Mouse (Mus musculus) erythroblast, embryonic 14.5 days (primary cell): ENCODE data around the gene C130026I21Rik. TPM values are rescaled to one million over a fixed set of nuclear protein-coding genes. Genes with fewer than 3 reads are reported as not detected.
"Not testable (repeated sequence)": the region's sequence is repeated elsewhere in the genome, so short reads cannot be mapped to it uniquely, and the experiment has no call there.

ENCODE experiments used
- H3K27me3 ChIP-seq: 2 replicates; pipeline ENCODE4 v1.6.1; 2012; ENCODE audit warnings: inconsistent platforms; ENCODE audit not compliant: control insufficient read depth
- H3K36me3 ChIP-seq: 2 replicates; pipeline ENCODE4 v1.6.1; 2012; ENCODE audit warnings: mild to moderate bottlenecking, inconsistent platforms; ENCODE audit not compliant: control insufficient read depth
- H3K4me1 ChIP-seq: 2 replicates; pipeline ENCODE4 v1.6.1; 2012; ENCODE audit warnings: inconsistent platforms; ENCODE audit not compliant: control insufficient read depth
- H3K4me3 ChIP-seq: replicated peaks from 2 replicates; pipeline ENCODE3; 2012; ENCODE audit warnings: moderate library complexity, mild to moderate bottlenecking, inconsistent platforms
- H3K9me3 ChIP-seq: 2 replicates; pipeline ENCODE4 v1.6.1; 2012; ENCODE audit warnings: low read length, inconsistent platforms, mixed read lengths; ENCODE audit not compliant: control insufficient read depth
- polyA plus RNA-seq: library from polyadenylated mRNA; stranded (reverse); fragments of >175 nt; gene quantifications from 2 replicates; pipeline ENCODE4 v1.2.3, GENCODE M21; 2012

Gene C130026I21Rik
- polyA plus RNA-seq, 1 experiment, result 0.09 TPM

DNA sequence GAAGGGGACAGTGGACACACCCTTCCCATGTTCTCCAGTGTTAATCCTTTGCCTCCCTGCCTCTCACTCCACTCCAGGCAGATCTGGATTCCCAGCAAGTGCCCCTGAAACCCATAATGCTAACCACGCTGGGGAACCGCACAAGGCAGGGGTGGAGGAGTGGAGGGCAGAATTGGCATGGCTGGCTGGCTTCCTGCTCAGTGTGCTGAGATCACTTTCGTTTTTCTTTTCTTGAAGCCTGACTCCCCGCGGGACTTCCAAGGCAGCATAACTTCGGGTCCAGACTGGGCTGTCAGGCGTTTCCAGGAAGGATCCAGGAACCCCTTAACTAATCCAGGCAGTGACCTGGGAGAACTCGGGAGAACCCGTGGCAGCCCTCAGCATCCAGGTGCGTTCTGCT lies 158.8 kb downstream of the C130026I21Rik start:
- H3K4me3 ChIP-seq, H3K36me3 ChIP-seq, H3K9me3 ChIP-seq, H3K4me1 ChIP-seq, H3K27me3 ChIP-seq: not testable (repeated sequence)

DNA sequence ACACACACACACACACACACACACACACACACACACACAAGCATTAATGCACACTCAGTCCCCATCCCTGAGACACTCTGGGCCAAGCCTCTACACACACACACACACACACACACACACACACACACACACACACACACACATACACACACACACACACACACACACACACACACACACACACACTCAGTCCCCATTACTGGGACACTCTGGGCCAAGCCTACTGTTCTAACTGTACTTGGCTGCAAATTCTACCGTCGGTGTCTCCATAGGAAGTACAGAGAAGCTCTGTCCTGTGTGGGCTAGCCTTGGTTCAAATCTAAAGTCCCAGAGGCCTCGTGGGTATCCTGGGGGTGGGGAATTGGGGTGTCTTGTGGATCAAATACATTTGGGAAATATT lies 159.5 kb downstream of the C130026I21Rik start:
- not testable (repeated sequence) for H3K9me3 ChIP-seq, H3K4me3 ChIP-seq, H3K27me3 ChIP-seq, H3K36me3 ChIP-seq, H3K4me1 ChIP-seq

DNA sequence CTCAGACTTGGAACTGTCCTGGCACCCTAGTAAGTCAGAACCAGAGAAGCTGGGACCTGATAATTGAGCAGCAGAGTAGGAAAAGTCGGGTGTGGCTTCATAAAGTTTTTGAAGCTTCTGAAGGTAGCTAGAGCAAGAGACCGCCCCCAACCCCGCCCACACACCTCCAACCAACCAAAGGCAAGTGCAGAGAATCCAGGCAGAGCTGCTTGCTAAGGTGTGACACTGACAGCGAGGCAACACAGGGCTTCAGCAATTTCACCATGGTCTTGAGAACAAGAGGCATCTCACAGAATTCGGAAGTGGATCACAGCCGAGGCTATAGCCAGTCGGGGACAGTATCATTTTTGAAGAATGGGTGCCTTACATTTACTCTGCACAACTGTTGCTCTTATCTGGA lies 160.6 kb downstream of the C130026I21Rik start, which contains the start of gene A530032D15Rik:
Gene A530032D15Rik (minus strand): TSS at position 101 of the 400 bp plus-strand sequence.
- H3K4me3 ChIP-seq, H3K9me3 ChIP-seq, H3K27me3 ChIP-seq, H3K4me1 ChIP-seq, H3K36me3 ChIP-seq: not testable (repeated sequence)

DNA sequence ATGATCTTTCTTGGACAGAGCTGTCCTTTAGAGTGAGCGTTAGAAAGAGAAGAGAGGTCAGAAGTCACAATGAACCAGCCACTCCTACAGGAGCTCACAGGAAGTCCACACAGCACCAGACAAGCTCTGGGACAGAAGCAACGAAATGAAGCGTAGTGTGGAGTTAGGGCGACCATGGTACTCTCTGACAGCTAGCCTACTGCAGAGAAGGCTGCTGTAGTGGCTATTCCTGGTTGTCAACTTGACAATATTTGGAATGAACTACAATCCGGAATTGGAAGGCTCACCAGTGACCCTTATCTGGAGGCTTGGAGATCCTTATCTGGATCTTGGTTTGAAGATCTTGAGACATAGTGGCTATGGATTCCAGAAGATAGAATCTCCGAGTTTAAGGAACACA lies 164.4 kb downstream of the C130026I21Rik start:
- H3K27me3 ChIP-seq, H3K9me3 ChIP-seq, H3K4me3 ChIP-seq, H3K36me3 ChIP-seq, H3K4me1 ChIP-seq: not testable (repeated sequence)

DNA sequence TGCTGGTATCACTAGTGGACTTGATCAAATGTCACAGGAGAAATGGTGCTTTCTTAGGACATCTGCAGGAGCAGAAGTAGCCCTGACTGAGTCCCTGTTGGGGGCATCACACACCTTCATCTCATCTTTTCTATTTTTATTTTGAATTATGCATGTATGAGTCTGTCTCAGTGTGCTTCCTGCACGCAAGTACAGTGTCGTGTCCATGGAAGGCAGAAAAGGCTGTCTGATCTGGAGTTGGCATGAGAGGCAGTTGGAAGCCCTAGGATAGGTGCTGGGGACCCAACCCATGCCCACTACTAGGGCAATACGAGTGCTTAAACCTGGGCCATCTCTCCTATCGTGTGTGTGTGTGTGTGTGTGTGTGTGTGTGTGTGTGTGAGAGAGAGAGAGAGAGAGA lies 165.0 kb downstream of the C130026I21Rik start:
- H3K27me3 ChIP-seq, H3K9me3 ChIP-seq: not testable (repeated sequence)

DNA sequence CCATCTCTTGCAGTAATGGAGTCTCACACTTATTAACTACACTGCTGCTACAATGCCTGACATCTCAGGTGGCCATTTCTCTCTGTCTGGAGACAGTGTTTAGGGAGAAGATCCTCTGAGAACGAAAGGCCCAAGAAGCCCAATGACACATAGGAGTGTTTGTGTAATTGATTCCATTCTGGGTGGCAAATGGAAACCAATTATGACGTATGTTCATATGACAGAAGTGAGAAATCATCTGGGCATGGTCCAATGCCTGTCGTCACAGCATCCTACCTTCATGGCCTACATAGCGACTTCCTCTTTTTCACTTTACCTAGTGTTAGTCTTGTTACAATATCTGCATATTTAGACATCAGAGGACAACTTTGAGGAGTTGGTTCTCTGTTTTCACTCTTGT lies 168.6 kb downstream of the C130026I21Rik start:
- H3K27me3 ChIP-seq, H3K9me3 ChIP-seq, H3K36me3 ChIP-seq, H3K4me3 ChIP-seq, H3K4me1 ChIP-seq: not testable (repeated sequence)

More for the DNA sequence above, 165.0 kb downstream of the C130026I21Rik start:
- not testable (repeated sequence) for H3K36me3 ChIP-seq, H3K4me3 ChIP-seq, H3K4me1 ChIP-seq

DNA sequence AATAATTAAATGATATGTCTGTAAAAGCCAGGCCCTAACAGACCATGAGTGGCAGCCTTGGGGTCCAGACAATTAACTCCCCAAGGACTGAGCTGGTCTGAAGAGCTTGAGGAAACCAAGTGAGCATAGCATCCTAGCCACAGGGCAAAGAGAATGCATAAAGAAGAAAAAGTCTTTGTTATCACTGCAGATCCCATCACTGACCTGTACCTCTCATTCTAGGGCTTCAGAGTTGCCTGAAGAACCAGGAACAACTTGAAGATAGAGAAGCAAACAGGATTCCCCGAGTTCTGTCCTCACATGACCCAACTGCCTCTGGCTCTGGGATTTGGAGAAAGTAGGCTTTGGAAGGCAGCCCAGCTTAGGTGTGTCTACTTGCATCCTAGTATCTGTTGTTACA lies 170.5 kb downstream of the C130026I21Rik start, which contains the start of gene Gm10553:
Gene Gm10553 (plus strand): TSS at position 301 of the 400 bp plus-strand sequence.
- not testable (repeated sequence) for H3K4me3 ChIP-seq, H3K36me3 ChIP-seq, H3K27me3 ChIP-seq, H3K9me3 ChIP-seq, H3K4me1 ChIP-seq

DNA sequence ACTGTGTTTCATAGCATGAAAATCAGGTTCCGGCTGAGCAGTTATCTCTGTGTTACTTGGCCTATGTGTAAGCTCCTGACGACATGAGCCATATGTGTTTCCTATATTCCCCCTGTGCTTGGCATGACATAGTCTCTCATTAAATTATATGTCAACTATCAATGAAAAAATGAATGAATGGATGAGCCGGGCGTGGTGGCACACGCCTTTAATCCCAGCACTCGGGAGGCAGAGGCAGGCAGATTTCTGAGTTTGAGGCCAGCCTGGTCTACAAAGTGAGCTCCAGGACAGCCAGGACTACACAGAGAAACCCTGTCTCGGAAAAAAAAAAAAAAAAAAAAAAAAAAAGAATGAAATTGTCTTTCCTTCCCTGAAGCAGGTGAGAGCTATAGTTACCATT lies 171.3 kb downstream of the C130026I21Rik start:
- H3K9me3 ChIP-seq, H3K27me3 ChIP-seq, H3K4me3 ChIP-seq, H3K36me3 ChIP-seq, H3K4me1 ChIP-seq: not testable (repeated sequence)

DNA sequence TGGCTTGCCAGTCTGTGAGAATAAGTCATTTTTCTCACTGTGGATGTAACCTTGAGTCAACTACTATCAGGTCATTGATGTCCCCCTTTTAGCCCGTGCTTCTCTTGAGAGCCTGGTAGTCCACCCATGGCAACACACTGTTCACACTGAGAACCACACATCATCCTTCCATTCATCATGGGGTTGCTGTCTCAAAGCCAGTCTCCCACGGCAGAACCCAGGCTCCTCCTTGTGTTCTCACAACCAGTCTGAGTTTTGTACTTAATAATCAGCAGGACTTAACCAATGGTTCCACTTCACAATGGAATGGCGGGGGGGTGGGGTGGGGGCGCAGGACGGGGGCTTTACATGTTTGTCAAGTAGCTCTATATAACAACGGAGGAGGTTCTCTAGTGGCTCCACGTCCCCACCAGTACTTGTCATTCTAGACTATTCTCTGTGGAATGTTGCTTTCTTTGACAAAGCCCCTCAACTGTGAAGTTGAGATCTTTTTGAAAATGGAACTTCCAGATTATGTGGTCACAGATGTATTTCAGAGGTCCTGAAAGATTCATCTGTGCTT lies 177.3 kb downstream of the C130026I21Rik start:
- H3K4me1 ChIP-seq, H3K36me3 ChIP-seq, H3K4me3 ChIP-seq, H3K9me3 ChIP-seq, H3K27me3 ChIP-seq: not testable (repeated sequence)

DNA sequence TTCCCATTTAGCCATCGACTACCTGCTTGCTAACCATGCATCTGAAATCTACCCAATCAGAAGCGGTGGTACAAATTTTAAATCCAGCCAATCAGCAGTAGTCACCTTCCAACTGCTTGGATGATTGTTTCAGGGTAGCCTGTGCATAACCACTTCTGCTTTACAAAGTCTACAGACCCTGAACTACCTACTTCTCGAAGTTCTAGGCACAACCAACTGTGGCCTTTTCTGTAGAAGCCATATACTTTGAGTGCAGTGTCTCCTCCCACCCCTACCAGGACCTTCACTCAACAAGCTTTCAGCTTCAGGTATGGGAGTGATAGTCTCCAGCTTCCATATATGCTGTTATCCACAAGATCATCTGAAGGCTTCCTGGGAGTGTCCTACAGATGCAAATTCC lies 178.2 kb downstream of the C130026I21Rik start:
- not testable (repeated sequence) for H3K4me3 ChIP-seq, H3K4me1 ChIP-seq, H3K9me3 ChIP-seq, H3K36me3 ChIP-seq, H3K27me3 ChIP-seq

DNA sequence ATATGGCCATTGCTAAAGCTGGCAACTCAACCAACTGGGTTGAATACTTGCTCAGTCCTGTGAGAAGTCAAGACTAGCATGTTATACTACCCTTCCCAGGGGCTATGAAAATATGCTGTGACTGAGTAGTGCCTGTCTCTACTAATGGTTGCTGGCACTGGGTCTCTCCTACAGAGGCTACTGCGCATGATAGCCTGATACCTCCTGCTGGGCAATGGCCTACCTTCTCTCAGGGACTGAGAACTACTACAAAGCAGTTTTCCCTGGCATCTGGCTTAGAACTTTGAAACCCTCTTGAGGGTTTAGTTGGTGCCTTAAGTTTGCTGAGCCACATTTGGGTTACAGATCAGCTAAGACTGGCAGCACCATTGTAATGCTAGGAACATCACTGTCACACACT lies 184.2 kb downstream of the C130026I21Rik start:
- not testable (repeated sequence) for H3K27me3 ChIP-seq, H3K4me3 ChIP-seq, H3K36me3 ChIP-seq, H3K4me1 ChIP-seq, H3K9me3 ChIP-seq

DNA sequence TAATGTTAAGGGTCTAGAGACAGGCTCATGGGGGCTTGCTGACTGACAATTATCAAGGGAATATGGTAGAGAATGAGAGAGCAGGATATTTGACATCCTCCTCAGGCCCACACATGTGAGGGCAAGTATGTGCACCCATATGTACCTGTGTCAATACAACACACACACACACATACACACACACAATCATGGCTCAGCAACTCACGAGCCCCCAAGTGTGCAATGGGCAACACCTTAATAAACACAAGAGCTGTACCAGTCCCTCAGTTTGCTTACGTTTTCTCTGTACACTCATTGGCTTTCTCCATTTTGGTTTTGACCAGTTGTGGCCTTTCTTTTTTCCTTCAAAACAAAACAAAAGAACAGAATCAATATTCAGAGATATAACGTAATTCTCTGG lies 185.6 kb downstream of the C130026I21Rik start:
- not testable (repeated sequence) for H3K9me3 ChIP-seq, H3K36me3 ChIP-seq, H3K27me3 ChIP-seq, H3K4me1 ChIP-seq, H3K4me3 ChIP-seq

DNA sequence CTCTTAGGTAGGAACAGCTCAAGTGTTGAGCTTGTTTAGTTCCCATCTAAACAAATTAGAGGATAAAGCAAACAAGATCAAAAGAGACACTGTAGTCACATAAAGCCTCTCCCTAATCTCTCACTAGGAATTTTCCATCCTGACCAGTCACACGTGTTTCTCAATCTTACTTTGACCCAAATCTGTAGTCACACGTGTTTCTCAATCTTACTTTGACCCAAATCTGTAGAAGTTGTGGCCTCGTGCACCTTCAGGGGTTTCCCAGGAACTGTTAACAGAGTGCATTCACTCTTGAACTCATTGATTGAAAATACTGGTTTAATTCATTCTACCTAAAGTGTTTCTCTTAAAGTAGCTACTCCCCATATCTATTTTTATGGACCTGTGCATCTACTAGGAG lies 197.3 kb downstream of the C130026I21Rik start:
- not testable (repeated sequence) for H3K4me1 ChIP-seq, H3K36me3 ChIP-seq, H3K27me3 ChIP-seq, H3K4me3 ChIP-seq, H3K9me3 ChIP-seq

DNA sequence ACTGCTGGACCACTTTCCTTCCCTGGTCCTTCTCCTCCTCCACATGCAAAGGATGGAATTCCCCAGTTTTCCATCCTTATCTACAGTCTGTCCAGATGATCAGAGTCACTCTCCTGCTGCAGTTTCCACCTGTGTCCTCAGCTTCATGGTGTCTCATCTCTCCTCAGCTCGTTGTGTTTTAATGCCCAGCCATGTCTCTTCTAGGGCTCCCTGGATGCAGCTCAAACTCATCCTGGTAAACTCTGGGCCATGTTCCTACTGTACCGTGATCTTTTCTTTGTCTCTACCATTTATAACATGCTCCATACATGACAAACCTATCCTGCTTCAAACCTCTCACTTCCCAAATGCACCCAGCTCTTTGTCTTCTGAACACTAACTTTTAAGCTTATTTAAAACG lies 198.7 kb downstream of the C130026I21Rik start:
- not testable (repeated sequence) for H3K4me1 ChIP-seq

DNA sequence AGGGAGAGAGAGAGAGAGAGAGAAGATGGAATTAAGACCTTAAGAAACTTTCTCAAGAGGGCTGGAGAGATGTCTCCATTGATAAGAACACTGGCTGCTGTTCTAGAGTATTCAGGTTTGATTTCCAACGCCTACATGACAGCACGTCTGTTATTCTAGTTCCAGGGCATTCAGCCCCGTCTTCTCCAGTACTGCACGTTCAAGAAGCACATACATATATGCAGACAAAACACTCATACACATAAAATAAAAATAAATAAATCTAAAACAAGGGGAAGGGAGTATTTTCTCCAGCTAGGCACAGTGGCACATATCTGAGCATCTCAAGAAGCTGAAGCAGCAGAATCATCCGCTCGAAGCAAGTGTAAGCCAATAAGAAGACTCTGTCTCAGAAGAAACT lies 234.6 kb downstream of the C130026I21Rik start:
- H3K36me3 ChIP-seq, H3K4me1 ChIP-seq, H3K9me3 ChIP-seq, H3K4me3 ChIP-seq, H3K27me3 ChIP-seq: not testable (repeated sequence)

More for the DNA sequence above, 198.7 kb downstream of the C130026I21Rik start:
- not testable (repeated sequence) for H3K9me3 ChIP-seq, H3K4me3 ChIP-seq, H3K36me3 ChIP-seq, H3K27me3 ChIP-seq
